Mouse (Mus musculus): ENCODE measurements around the gene Apc2.

DNA sequence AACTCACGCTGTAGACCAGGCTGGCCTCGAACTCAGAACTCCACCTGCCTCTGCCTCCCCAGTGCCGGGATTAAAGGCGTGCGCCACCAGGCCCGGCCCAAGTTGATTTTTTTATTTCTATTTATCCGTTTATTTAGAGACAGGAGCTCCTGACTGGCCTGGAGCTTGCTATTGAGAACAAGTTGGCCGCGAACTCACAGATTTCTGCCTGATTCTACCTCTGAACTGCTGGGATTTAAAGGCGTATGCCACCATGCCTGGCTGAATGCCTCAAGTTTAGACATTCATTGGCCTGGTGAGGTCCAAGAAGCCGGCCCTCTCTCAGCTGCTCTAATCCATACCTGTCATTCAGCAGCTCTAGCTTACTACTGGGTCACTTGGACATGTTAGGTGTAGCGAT, 33.6 kb upstream of the Apc2 start:
- TF ChIP-seq CTCF (IDR thresholded peaks at IDR 0.05; ENCODE audit: borderline replicate concordance, control insufficient read depth, extremely low read depth, insufficient read depth, low read length, poor library complexity) (no peak), POLR2A (IDR thresholded peaks at IDR 0.05; ENCODE audit: control insufficient read depth, extremely low read depth, insufficient read depth, low read length, poor library complexity) (no peak)
